Mouse (Mus musculus) forebrain, embryonic 11.5 days (tissue): ENCODE results near the gene Hlcs. TPM values are rescaled to one million over a fixed set of nuclear protein-coding genes. Genes with fewer than 3 reads are reported as not detected.

Source experiments
- ATAC-seq: fragments of 200-750 bp; cut with Nextera tagmentation; replicated peaks from 2 replicates; pipeline ENCODE4 v1.8.0; 2017; ENCODE audit warnings: moderate TSS enrichment; ENCODE audit not compliant: low FRiP score
- DNase-seq: peaks from one replicate; pipeline ENCODE4 v3.0.0-alpha.2; 2017; ENCODE audit warnings: low spot score
- H3K27ac ChIP-seq: fragments of 300-500 bp; sonication (generic); 2 replicates; pipeline ENCODE4 v1.5.1; 2014; ENCODE audit warnings: low read depth, low read length
- H3K27me3 ChIP-seq: fragments of 300-500 bp; sonication (generic); 2 replicates; pipeline ENCODE4 v1.6.1; 2014; ENCODE audit warnings: mild to moderate bottlenecking, low read length, mixed read lengths; ENCODE audit not compliant: control insufficient read depth, insufficient read depth
- H3K36me3 ChIP-seq: fragments of 300-500 bp; sonication (generic); 2 replicates; pipeline ENCODE4 v1.6.1; 2014; ENCODE audit warnings: mild to moderate bottlenecking, low read length, moderate library complexity, mixed read lengths; ENCODE audit not compliant: control insufficient read depth, insufficient read depth
- H3K4me1 ChIP-seq: fragments of 300-500 bp; sonication (generic); replicated peaks from 2 replicates; pipeline ENCODE4 v1.6.1; 2014; ENCODE audit warnings: low read length, mixed read lengths; ENCODE audit not compliant: control insufficient read depth, insufficient read depth
- H3K4me2 ChIP-seq: fragments of 300-500 bp; sonication (generic); 2 replicates; pipeline ENCODE4 v1.6.1; 2014; ENCODE audit warnings: low read depth, mild to moderate bottlenecking, low read length, moderate library complexity, mixed read lengths; ENCODE audit not compliant: severe bottlenecking
- H3K4me3 ChIP-seq: fragments of 300-500 bp; sonication (generic); 2 replicates; pipeline ENCODE4 v1.5.1; 2014; ENCODE audit warnings: low read depth, low read length
- H3K9ac ChIP-seq: fragments of 300-500 bp; sonication (generic); 2 replicates; pipeline ENCODE4 v1.6.1; 2014; ENCODE audit warnings: low read length
- H3K9me3 ChIP-seq: fragments of 300-500 bp; sonication (generic); 2 replicates; pipeline ENCODE4 v1.6.1; 2016; ENCODE audit warnings: low read length, mixed read lengths; ENCODE audit not compliant: control insufficient read depth
- WGBS: fragments of 180-500 bp; shearing (Covaris S2); extraction: QIAGEN DNeasy Blood & Tissue Kit; methylation state at CpG from one replicate; pipeline ENCODE4 v1.1.7; 2014; 5-methylcytosine and 5-hydroxymethylcytosine counted together
- polyA plus RNA-seq: library from polyadenylated mRNA; unstranded; fragments of >200 nt; fragmentation: Nextera tagmentation; extraction: Ambion mirVana; gene quantifications from 2 replicates; pipeline ENCODE4 v1.2.1, GENCODE M21; 2014

The Hlcs gene
- polyA plus RNA-seq, 1 experiment from 2014 or later: 13.8 TPM

- peak; percentile 38; the same call in 1 of the 2 replicates for ATAC-seq
- H3K27ac ChIP-seq: peak overlapping the region; percentile 50
- peak; percentile 73 for DNase-seq
- no peak overlapping the region for H3K9ac ChIP-seq
- H3K9me3 ChIP-seq: no peaks in the 10 kb centered on the region
- 24% methylated on average over 12 of the region's 12 CpGs for whole genome bisulfite sequencing
- peaks cover 29% of the 10 kb centered on the region for H3K4me1 ChIP-seq
- peaks cover 67% of the 10 kb centered on the region for H3K27me3 ChIP-seq
- H3K36me3 ChIP-seq: no peaks in the 10 kb centered on the region
- H3K4me3 ChIP-seq: no peak overlapping the region
- H3K4me2 ChIP-seq: peak overlapping the region; percentile 36; the same call in 1 of the 2 replicates
Measured at GRCm38 (mm10) chr16:94180122-94180870, 133.1 kb downstream of the Hlcs start.

GRCm38 (mm10) chr16:94179341-94180121, 133.8 kb downstream of the Hlcs start:
- peaks cover 29% of the 10 kb centered on the region for H3K4me1 ChIP-seq
- H3K9ac ChIP-seq: no peak overlapping the region
- peak overlapping the region; percentile 50 for H3K27ac ChIP-seq
- ATAC-seq (peak; percentile 85), DNase-seq (peak; percentile 85)
- no peak overlapping the region; the same call in 1 of the 2 replicates for H3K4me3 ChIP-seq
- no peaks in the 10 kb centered on the region for H3K9me3 ChIP-seq
- peaks cover 72% of the 10 kb centered on the region for H3K27me3 ChIP-seq
- H3K36me3 ChIP-seq: no peaks in the 10 kb centered on the region
- 4% methylated on average over 25 of the region's 25 CpGs for WGBS
- H3K4me2 ChIP-seq: peak overlapping the region; percentile 36; the same call in 1 of the 2 replicates

GRCm38 (mm10) chr16:94178441-94179220, 134.7 kb downstream of the Hlcs start:
- no peak overlapping the region for H3K4me3 ChIP-seq
- H3K4me1 ChIP-seq: peaks cover 29% of the 10 kb centered on the region
- H3K36me3 ChIP-seq: no peaks in the 10 kb centered on the region
- WGBS: 11% methylated on average over 16 of the region's 16 CpGs
- DNase-seq (no peak), ATAC-seq (peak; percentile 33)
- peak overlapping the region; percentile 36 for H3K4me2 ChIP-seq
- no peak overlapping the region for H3K9ac ChIP-seq
- peaks cover 73% of the 10 kb centered on the region for H3K27me3 ChIP-seq
- 0 out of 2 replicates have a peak overlapping the region, but pooled peaks have one; percentile 4 for H3K27ac ChIP-seq
- no peaks in the 10 kb centered on the region for H3K9me3 ChIP-seq

- H3K27ac ChIP-seq: no peak overlapping the region
- WGBS: 85% methylated on average over 21 of the region's 21 CpGs
- DNase-seq (no peak), ATAC-seq (no peak)
- no peak overlapping the region for H3K4me3 ChIP-seq
- peaks cover 72% of the 10 kb centered on the region for H3K27me3 ChIP-seq
- peaks cover 29% of the 10 kb centered on the region for H3K4me1 ChIP-seq
- no peaks in the 10 kb centered on the region for H3K36me3 ChIP-seq
- H3K9me3 ChIP-seq: no peaks in the 10 kb centered on the region
- no peak overlapping the region for H3K9ac ChIP-seq
- no peak overlapping the region for H3K4me2 ChIP-seq
Measured at GRCm38 (mm10) chr16:94176997-94177857, 136.1 kb downstream of the Hlcs start.

- no peak for DNase-seq
- Histone ChIP-seq H3K4me1 (peaks cover 23% of the 10 kb centered on the region), H3K27me3 (peaks cover 66% of the 10 kb centered on the region), H3K9ac (no peak overlapping the region), H3K27ac (no peak overlapping the region), H3K4me3 (no peak overlapping the region), H3K9me3 (no peaks in the 10 kb centered on the region), H3K4me2 (no peak overlapping the region), H3K36me3 (no peaks in the 10 kb centered on the region)
- ATAC-seq: no peak
- WGBS: 90% methylated on average over 7 of the region's 7 CpGs
Measured at GRCm38 (mm10) chr16:94175366-94175986, 137.9 kb downstream of the Hlcs start.

GRCm38 (mm10) chr16:94173361-94173760, 140.0 kb downstream of the Hlcs start:
- H3K4me1 ChIP-seq: peaks cover 13% of the 10 kb centered on the region; the same call in 1 of the 2 replicates
- no peak overlapping the region for H3K9ac ChIP-seq
- H3K4me3 ChIP-seq: no peak overlapping the region
- H3K36me3 ChIP-seq: no peaks in the 10 kb centered on the region
- ATAC-seq (no peak), DNase-seq (no peak)
- H3K4me2 ChIP-seq: no peak overlapping the region
- no peaks in the 10 kb centered on the region; the same call in 1 of the 2 replicates for H3K9me3 ChIP-seq
- WGBS: 91% methylated on average over 1 of the region's 1 CpGs
- peaks cover 65% of the 10 kb centered on the region for H3K27me3 ChIP-seq
- no peak overlapping the region for H3K27ac ChIP-seq

- Histone ChIP-seq H3K9me3 (no peaks in the 10 kb centered on the region; the same call in 1 of the 2 replicates), H3K4me1 (peaks cover 5% of the 10 kb centered on the region; the same call in 1 of the 2 replicates), H3K4me2 (no peak overlapping the region), H3K27me3 (peaks cover 48% of the 10 kb centered on the region), H3K36me3 (no peaks in the 10 kb centered on the region), H3K27ac (no peak overlapping the region), H3K9ac (no peak overlapping the region), H3K4me3 (no peak overlapping the region)
- ATAC-seq (peak; percentile 71), DNase-seq (no peak)
- WGBS: 9% methylated on average over 4 of the region's 4 CpGs
Measured at GRCm38 (mm10) chr16:94170218-94170617, 143.2 kb downstream of the Hlcs start.
